Mouse (Mus musculus): ENCODE data around the gene Gm16253. TPM values are rescaled to one million over a fixed set of nuclear protein-coding genes. Genes with fewer than 3 reads are reported as not detected.

The Gm16253 gene
- total RNA-seq, 2 experiments from 2014 or later, result not detected

- intact Hi-C loops (cut with DNase I), result no loop called here
- DNase-seq, result no peak
These were observed 19.8 kb upstream of the Gm16253 start for GRCm38 (mm10) chr3:96556651-96557635.

- intact Hi-C loops (cut with DNase I), result loop anchor here (1.0 kb wide), 1 partner anchor 19 kb away; the partner anchor contains the start of gene Gm16253
- peak; percentile 99 for DNase-seq
These were observed 19.1 kb upstream of the Gm16253 start, which contains the start of gene Txnip for GRCm38 (mm10) chr3:96557694-96558093. Gene Txnip, plus strand, starts transcription at chr3:96557957.

DNA sequence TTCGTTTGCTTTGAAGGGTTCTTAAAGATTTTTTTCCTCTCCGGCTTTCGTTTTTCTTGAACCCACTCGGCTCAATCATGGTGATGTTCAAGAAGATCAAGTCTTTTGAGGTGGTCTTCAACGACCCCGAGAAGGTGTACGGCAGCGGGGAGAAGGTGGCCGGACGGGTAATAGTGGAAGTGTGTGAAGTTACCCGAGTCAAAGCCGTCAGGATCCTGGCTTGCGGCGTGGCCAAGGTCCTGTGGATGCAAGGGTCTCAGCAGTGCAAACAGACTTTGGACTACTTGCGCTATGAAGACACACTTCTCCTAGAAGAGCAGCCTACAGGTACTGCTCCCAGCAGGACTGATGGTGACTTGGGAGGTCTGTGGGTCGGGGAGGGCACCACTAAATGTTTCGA lies 18.6 kb upstream of the Gm16253 start:
- intact Hi-C loops (cut with DNase I), result loop anchor here (1.0 kb wide), 1 partner anchor 18 kb away; the partner anchor contains the start of gene Gm16253
- DNase-seq, result no peak

DNA sequence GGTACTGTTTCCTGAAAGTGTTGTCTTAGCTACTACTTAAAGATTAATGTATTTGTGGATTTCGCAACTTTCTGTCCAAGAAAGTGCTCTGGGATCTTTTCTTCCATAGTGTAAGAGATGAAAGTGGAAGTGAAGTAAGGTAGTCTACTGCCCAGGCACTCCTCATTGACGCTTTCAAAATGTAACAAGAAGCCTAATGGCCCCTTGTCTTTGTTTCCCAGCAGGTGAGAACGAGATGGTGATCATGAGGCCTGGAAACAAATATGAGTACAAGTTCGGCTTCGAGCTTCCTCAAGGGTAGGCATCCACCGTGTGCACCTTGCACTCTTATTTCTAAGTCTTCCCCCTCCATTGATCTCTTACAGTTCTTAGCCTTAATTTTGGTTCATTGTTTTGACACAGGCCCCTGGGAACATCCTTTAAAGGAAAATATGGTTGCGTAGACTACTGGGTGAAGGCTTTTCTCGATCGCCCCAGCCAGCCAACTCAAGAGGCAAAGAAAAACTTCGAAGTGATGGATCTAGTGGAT lies 18.1 kb upstream of the Gm16253 start:
- intact Hi-C loops (cut with DNase I), result loop anchor here (1.0 kb wide), 1 partner anchor 18 kb away; the partner anchor contains the start of gene Gm16253
- DNase-seq, result no peak

GRCm38 (mm10) chr3:96559398-96559910 lies 17.3 kb upstream of the Gm16253 start:
- no peak for DNase-seq
- intact Hi-C loops (cut with DNase I), result no loop called here

GRCm38 (mm10) chr3:96559911-96560850 lies 16.6 kb upstream of the Gm16253 start:
- intact Hi-C loops (cut with DNase I), result no loop called here
- DNase-seq, result no peak

GRCm38 (mm10) chr3:96560881-96561668 lies 15.7 kb upstream of the Gm16253 start:
- intact Hi-C loops (cut with DNase I), result no loop called here
- no peak for DNase-seq

GRCm38 (mm10) chr3:96561946-96562681 lies 14.7 kb upstream of the Gm16253 start:
- no peak for DNase-seq
- intact Hi-C loops (cut with DNase I), result no loop called here

- intact Hi-C loops (cut with DNase I), result no loop called here
- no peak for DNase-seq
These were observed 13.5 kb upstream of the Gm16253 start for GRCm38 (mm10) chr3:96563267-96563666.

DNA sequence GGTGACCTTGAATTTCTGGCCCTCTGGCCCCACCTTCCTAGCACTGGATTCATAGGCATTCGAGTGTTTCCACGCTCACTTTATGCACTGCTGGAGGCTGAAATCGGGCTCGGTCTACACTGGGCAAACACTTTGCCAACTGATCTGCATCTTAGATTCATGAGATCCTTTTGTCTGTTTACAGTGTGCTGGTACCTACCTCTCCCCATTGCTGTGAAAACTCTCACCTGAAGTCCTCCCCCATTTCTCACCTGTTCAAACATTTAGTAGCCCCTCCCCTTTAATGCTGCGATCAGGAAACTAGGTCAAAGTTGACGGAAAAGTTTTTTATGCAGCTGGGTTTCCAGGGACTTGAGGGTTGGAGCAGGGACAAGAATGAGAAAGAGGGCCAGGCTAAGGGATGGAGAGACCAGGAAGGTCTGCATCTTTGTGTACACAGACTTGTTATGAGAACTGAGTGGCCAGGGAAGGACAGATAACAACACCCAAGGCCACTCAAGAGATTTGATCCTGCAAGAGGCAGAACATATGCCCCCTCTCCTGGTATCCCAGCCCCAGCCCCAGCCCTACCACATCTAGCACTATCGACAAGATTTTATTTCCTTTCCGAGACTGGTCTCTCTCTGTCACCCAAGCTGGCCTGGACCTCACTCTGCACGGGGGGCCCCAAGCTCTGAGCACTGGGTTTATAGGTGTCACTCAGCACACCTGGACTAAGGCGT lies 12.7 kb upstream of the Gm16253 start:
- DNase-seq, result no peak
- intact Hi-C loops (cut with DNase I), result no loop called here

DNA sequence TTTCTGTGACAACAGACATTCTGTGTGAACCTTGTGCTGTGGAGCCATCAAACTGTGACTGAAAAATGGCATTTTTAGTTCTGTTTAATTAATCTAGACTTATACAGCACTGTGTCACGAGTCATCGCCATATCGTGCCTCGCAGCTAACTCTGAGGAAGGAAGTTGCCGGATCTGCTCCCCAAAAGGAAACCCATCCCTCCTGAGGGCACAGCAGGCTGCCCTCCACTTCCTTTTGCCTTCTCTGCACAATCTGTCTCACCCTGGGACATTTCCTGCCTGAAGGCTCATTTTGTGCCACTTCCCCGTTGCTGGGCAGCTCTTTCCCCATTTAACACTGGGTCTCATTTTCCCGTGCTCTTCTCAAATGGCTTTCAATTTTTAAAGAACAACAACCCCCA lies 12.2 kb upstream of the Gm16253 start:
- intact Hi-C loops (cut with DNase I), result no loop called here
- no peak for DNase-seq

DNA sequence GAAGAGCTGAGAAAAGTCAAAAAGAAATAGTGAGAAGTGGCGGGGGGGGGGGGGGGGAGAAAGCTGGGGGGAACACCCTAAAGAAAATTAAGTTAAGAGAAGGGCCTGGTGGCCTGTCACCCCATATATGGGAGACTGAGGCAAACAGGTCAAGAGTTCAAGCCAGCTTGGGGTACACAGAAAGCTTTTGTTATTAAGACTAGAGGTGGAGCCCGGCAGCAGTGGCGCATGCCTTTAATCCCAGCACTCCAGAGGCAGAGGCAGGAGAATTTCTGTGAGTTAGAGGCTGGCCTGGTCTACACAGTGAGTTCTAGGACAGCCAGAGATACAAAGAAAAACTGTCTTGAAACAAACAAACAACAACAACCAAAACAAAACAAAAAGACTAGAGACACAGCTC lies 11.7 kb upstream of the Gm16253 start:
- intact Hi-C loops (cut with DNase I), result no loop called here
- DNase-seq, result no peak

- intact Hi-C loops (cut with DNase I), result no loop called here
- no peak for DNase-seq
These were observed 9.9 kb upstream of the Gm16253 start for GRCm38 (mm10) chr3:96566661-96567450.

DNA sequence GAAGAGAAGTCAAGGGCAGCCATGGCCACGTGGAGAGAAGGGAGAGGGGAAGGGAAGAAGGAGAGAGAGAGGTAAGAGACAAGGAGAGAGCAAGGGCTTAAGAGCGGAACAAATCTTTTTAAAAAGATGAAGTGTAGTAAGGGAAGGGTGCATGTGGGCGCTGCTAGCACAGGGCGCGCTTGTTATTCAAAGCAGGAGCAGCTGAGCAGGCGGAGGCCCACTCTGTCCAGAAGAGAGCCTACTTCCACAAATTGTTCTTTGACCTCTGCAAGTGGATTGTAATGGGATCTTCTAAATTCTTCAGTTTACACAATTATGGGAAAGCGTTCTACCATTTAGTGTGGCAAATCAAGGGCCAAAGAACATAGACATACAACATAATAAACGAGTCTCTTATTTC lies 8.2 kb upstream of the Gm16253 start:
- intact Hi-C loops (cut with DNase I), result no loop called here
- DNase-seq, result no peak

- no peak for DNase-seq
- intact Hi-C loops (cut with DNase I), result no loop called here
These were observed 7.3 kb upstream of the Gm16253 start for GRCm38 (mm10) chr3:96569506-96569905.

- intact Hi-C loops (cut with DNase I), result no loop called here
These were observed 6.7 kb upstream of the Gm16253 start for GRCm38 (mm10) chr3:96569966-96570605.

GRCm38 (mm10) chr3:96570643-96571042 lies 6.1 kb upstream of the Gm16253 start:
- no peak for DNase-seq
- intact Hi-C loops (cut with DNase I), result no loop called here

More at GRCm38 (mm10) chr3:96569966-96570605, 6.7 kb upstream of the Gm16253 start:
- no peak for DNase-seq

Measured in left cerebral cortex, postnatal 4 days (tissue).